Mouse (Mus musculus) cerebellum, postnatal 4 days (tissue): ENCODE data around the gene Tab1.

Source experiments
- DNase-seq, 2 experiments: peaks; one replicate each; pipeline ENCODE4 v3.0.0; 2022; ENCODE audit warnings: low spot score in 2 of 2, mixed read lengths in 1 of 2

Tab1 gene

DNA sequence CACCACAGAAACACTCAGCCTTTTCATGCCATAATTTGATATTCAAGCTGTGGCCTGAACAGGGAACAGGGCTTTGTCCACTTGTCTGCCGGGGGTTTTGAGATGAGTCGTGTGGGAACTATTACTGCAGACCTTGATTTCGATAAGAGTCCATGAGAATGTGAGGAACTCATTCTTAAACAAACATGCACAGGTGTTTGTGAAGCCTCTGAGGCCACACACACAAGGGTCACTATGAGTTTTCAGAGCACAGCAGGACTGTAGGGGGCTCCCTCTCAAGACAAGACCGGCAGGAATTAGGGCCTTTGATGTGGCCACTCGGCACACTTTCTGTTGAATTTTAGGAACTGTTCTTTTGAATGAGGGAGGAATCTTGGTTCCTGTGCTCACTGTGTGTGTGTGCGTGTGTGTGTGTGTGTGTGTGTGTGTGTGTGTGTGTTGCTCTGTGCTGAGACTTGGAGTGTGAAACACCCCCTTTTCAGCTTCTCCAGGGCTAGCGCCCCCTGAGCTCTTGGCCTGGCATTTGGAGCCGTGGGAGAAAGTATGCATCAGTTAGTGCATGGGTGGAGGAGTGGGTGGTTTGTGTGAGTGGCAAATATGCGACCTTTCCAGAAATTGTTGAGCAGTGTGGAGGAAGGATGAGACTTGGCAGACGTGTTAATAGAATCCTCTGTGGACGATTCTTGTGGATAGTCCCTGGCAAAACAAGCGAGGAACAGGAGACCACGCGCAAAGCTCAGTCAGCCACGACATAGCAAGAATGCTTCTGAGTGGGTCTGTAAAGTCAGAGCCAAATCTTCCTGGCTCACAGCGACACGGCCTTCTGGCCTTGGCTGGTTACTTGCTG is 5.2 kb downstream of the Tab1 start:
- no peak for DNase-seq

DNA sequence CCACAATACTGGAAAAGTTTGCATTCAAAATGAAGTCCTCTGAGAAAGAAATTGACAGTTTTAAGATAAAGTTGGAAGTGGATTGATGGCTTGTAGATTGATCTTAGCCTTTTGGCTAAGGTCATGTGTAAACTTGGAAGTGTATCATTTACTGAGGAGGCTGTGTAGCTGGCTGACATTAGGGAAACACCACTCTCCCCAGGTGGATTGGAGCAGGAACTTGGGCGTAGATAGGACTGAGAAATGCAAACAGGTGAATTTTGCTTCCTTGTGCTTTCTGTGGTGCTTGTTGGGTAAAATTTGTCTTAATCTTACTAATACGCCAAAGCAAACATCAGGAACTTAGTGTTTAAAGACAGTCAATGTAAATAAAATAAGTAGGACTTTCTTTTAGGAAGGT is 7.4 kb downstream of the Tab1 start:
- DNase-seq = no peak

DNA sequence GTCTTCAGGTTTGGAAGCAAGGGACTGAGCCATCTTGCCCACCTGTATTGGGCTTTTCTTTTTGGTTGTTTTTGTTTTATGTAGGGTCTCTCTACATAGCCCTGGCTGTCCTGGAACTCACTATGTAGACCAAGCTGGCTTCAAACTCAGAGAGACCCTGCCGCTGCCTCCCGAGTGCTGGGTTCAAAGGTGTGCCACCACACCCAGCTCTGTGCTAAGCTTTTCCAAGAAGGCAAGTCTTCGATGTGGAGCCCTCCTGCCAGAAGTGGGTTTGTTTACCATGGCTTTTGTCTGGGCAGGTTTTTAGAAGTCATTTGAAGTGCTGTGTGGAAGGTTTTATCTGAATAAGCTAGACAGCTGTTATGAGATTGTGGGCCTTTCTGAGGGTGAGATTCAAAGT is 8.0 kb downstream of the Tab1 start:
- DNase-seq = no peak

DNA sequence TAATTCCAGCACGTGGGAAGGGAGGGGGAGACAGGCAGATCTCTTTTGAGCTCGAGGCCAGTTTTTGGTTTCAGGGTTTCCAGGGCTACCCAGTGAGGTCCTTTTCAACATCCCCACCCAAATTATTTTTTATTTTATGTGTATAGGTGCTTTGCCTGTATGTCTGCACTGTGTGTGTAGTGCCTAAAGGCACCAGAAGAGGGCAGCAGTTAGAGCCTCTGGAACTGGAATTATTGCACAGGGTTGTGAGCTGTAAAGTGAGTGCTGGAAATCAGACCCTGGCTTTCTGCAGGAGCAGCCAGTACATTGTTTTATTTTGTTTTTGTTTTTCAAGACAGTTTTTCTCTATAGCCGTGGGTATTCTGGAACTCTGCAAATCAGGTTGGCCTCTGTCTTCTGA is 9.2 kb downstream of the Tab1 start:
- DNase-seq = no peak

DNA sequence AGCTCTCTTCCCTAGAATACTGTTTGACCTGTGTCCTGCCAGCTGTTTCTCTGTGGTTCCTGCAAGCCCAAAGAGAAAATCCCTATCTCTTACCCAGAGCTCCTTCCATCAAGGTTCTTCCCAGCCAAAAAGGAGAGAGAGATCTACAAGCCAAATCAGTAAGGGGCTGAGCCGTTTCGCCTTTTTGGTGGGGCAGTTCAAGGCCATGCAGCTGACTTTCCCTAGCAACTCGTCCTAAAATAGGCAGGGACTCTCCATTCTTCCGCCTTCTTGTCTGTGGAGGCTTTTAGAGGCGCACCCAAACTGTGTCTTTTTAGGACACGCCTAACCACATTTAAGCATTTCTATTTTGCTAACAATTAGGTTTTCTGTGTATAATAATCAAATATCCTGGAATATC is 10.8 kb downstream of the Tab1 start:
- no peak for DNase-seq

DNA sequence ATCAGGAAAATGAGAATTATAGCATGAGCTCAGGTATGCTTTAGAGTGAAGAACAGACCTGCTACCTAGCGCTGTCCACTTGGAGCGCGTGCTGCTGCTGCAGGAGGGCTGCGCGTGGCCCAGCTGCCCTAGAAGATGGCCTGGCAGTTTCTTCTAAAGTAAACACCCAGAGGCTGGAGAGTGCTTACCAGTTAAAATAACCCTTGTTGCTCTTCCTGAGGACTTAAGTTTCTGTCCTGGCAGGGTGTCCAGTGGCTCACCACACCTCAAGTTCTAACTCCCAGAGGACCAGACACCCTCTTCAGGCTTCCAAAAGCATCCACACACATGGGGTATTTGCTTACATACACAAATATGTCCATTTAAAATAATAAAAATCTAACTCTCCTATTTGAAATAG is 12.5 kb downstream of the Tab1 start:
- no peak for DNase-seq

DNA sequence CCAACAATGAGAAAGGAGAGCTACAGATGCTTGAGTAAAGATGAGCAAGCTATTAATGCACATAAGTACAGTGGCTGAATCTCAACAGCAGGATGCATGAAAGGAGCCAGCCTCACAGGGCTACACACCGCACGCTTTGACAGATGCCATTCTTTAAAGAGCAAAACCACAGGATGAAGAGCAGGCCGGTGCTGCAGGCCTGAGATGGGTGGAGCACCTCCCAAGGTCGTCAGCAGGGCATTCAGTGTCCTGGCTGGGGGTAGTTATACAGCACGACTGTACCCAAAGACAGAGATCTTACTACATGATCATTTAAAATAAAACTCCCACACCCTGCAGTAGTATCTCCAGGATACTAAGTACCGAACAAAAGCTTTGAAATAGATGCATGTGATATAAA is 13.2 kb downstream of the Tab1 start:
- no peak for DNase-seq

DNA sequence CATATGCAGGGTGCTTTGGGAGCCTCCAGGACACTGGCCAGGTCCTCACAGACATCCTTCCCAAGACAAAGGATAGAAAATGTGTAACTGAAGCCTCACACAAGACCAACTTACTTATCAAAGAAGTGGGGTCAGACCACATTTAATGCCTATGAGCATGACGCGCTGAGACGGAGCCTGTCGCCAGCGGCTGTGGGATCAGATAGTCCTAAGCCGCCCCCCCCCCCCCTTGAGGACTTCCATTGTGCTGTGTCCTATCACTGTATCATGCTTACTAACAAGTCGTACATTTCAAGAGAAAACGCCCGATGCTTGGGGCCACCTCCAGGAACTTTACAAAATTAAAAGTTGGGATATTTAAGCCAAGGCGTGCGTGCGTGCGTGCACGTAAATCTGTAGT is 14.2 kb downstream of the Tab1 start:
- DNase-seq = no peak

DNA sequence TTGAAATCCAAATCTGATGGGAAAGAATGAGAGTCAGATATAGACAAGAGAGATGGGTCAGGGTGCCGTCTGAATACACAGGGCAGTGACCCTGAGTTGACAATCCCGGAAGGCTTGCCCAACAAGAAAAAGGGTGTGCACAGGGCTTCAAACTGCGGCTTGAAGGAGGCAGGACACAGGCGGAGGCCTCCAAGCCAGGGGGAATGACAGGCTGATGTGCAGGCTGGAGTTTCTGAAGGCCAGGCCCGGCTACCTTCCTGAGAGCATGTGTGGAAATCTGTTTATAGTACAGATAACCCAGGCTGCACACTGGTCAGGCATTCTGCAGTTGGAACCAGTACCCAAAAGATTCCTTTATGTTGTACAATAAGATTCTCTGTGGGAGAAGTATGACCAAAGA is 14.6 kb downstream of the Tab1 start:
- no peak for DNase-seq

DNA sequence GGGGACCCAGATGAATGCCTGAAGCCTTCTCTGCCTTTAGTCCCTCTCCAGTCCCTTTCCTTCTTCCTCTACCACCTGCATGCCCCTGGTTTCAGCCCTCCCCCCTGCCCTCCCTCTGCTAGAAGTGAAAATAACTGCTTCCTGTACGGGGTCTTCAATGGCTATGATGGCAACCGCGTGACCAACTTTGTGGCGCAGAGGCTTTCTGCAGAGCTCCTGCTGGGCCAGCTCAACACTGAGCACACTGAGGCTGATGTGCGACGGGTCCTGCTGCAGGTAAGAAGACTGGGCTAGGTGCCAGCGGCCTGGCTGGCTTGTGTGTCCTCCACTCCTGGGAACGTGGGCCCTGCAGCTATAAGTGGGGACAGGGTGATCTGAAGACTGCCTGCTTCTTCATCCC is 15.6 kb downstream of the Tab1 start:
- DNase-seq = no peak

DNA sequence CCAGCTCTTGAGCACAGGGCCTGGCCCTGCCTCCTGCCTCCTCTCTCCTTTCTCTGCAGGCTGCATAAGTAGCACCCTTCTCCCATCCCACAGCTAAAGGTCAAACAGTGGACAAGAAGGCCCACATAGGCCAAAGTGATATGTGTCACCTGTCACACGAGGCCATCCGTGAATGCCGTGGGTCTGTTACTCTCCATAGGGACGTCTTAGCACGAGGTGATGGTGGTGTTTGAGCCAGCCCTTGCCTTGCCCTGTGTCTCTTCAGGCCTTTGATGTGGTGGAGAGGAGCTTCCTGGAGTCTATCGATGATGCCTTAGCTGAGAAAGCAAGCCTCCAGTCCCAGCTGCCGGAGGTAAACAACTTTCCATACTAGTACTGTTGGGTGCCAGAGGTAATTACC is 16.6 kb downstream of the Tab1 start:
- no peak for DNase-seq

DNA sequence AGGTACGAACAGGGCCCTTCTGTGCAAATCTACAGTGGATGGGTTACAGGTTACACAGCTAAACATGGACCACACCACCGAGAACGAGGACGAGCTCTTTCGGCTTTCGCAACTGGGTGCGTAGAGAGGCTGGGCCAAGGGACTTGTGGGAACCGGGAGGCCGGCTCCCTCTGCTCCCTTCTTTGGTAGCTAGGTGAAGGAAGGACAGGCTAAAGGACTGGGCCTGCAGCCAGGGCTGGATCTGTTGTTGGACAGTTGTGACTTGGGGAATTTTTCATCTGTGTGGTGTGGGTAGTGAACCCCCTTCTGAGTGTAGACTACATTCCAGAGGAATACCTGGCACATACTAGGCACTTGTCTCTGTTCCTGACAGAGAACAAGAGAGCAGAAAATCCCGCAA is 19.7 kb downstream of the Tab1 start:
- no peak for DNase-seq

DNA sequence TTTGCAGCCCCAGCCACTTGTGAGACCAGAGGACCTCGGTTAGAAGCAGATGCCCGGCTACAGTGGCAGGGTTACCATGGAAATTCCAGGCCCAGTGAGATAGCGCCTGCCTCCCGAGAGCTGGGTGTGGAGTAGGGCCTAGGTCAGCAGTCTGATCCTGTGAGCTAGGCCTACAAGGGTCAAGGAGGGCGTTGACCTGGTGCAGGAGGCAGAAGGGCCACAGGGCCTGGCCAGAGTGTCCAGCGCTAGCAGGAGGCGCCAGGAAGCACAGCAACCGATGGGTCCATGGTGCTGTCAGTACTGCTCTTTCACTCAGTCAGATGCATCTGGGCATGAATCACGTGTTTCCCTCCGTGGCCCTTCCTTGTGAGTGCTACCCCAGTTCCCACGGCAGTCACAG is 20.8 kb downstream of the Tab1 start:
- no peak for DNase-seq

DNA sequence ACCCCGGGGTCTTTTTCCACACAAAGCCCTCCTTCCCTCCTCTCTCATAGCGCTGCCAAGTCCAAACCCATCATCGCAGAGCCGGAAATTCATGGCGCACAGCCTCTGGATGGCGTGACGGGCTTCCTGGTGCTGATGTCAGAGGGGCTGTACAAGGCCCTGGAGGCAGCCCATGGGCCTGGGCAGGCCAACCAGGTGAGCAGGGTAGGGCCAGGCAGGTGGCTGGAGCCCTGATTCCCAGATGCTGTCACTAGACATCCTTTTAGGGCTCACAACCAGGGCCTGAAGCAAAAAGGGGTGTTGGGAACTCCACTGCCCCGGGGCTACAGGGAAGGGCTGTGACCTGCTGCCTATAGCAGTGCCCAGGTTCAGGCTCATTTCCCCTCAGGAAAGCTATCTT is 22.8 kb downstream of the Tab1 start:
- DNase-seq = no peak

DNA sequence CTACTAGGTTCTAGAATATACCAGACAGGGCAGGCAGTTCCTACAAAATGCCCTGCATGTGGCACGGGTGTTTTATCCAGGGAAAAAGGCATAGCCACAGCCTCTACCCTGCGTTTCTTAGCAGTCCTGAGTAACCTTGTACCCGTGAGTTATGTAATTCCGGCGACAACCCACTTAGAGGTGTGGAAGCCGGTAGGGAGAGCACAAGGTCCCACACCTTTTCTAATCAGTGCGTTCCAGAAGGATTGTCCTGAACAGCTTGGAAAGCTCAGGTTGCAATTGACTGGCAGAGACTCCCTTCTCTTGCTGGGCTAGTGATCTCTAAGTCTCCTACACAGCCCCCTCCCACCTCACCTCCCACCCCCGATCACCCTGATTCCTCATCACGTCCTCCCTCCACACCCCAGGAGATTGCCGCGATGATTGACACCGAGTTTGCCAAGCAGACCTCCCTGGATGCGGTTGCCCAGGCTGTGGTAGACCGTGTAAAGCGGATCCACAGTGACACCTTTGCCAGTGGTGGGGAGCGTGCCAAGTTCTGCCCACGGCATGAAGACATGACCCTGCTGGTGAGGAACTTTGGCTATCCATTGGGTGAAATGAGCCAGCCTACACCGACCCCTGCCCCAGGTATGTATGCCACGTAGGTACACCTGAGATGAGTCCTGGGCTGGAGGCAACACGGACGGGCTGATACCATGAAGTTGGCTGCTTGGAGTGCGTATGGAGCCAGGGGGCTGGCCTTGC is 24.4 kb downstream of the Tab1 start:
- DNase-seq = no peak

DNA sequence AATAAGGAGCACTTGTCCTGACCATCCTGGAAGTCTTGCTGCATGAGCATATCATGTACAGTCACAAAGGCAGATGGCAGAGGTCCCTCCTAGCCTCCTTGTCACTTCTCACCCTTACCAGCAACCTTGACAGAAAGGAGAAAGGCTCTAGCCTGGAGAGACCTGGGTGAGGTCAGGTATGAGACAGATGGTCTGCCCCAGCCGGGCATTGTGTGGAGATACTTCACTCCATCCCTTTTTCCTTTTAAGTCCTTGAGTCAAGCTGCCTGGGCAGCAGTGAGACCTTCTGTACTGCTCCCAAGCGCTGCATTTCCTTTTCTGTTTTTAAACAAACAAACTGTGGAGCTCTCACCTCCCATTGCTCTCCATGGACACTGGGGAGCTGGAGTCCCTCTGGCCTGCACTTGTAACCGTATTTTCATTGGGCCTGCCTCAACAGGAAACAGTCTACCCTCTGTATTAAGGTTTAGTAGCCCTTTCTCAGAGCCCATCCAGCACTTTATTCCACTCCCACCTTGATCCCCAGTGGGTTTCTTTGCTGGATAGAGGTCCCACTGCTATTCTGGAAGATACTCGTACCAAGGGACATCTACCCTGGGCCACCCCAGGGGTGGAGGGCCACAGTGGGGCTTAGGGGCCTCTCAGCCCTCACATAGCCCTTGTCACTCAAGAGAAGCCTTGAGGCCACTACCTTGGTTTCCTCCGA is 25.2 kb downstream of the Tab1 start:
- no peak for DNase-seq

DNA sequence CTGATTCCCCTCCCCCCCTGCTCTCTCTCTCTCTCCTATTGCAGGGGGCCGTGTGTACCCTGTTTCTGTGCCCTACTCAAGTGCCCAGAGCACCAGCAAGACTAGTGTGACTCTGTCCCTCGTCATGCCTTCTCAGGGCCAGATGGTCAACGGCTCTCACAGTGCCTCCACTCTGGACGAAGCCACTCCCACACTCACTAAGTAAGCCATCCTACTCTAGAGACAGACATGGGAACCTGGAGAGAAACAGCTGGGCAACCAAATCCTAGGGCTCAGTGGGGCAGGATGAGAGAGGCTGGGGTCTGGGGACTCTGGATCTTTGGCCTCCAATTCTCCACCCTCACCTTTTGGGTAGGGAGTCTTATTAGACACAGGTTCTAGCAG is 25.8 kb downstream of the Tab1 start:
- DNase-seq = no peak

DNA sequence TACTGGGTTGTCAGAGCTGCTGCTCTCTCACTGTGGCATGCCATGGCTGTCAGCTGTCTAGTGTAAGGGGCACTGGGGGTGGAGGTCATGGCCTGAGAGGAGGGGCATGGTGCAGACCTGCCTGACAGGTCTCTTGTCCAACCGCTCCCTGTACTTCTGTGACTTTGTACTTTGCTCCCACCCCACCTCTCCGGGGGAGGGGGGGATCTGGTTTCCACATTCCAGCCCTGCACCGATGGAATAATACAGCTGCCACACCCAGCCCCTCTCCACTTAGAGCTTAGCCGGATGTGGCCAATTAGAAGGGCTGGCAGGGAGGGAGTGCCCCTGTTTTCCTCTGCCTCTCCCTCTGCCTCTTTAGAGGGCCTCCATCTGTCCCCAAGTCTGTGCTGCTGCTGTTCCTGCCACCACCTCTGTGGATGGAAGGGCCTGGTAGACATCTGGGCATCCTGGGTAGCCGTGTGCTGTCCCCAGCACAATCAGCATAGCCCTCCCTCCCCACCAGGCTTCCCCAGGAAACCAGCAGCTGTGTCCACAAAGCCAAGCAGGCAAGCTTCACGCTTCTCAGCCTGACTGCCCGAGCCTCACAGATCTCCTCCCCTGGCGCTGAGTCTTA is 26.5 kb downstream of the Tab1 start:
- DNase-seq = no peak

DNA sequence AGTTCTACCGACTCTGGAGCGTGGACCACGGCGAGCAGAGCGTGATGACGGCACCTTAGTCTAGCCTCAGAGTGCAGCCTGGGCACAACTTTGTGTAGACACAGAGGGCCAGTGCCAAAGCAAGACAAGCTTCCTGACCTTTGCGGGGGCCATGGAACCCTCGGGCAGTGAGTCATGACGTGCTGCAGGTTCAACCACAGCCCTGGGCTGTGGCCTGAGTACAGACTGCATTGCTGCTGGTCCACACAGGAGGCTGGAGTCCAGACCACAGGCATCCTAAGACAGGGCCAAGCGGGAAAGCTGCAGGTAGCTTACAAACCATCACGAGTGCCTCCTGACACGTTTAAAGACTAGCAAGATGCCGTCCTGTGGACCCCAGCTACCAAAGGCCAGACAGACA is 27.3 kb downstream of the Tab1 start:
- DNase-seq = no peak

DNA sequence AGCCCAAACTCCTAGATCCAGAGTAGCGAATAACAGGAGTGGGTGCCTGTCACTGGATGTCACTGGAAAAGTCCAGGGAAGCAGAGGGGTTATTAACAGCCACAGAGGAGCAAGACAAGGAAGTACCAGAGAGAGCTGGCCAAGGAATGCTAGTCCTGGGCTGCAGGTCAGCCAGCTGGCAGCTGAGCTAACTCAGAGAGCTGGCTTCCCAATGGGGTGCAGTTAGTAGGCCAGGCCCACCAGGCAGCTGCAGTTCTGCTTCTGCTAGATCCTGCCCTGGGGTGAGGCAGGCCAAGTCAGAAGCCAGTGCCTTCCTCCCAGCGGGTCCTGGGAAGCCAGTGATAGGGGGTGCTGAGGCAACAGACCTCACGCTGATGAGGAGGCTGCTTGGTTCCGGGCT is 27.8 kb downstream of the Tab1 start:
- DNase-seq = peak in 1 of 2 experiments; percentile 24

DNA sequence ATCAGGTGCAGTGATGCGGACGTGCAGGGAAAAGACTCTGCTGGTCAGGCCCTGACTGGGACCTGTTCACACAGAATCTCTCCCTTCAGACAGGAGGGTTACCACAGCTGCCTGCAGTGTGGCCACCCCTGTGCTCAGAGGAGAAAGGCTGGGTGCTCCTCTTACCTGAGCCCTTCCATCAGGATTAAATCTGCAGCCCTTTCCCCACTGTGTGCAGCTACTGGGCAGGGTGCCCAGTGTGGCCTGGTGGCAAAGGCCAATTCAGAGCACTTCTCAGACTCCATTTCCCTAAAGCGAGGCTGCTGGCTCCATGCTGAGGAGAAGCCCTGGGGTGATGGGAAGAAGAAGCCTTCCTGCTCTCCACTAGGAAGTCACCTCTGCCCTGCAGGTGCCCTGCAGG is 28.3 kb downstream of the Tab1 start:
- DNase-seq = no peak

DNA sequence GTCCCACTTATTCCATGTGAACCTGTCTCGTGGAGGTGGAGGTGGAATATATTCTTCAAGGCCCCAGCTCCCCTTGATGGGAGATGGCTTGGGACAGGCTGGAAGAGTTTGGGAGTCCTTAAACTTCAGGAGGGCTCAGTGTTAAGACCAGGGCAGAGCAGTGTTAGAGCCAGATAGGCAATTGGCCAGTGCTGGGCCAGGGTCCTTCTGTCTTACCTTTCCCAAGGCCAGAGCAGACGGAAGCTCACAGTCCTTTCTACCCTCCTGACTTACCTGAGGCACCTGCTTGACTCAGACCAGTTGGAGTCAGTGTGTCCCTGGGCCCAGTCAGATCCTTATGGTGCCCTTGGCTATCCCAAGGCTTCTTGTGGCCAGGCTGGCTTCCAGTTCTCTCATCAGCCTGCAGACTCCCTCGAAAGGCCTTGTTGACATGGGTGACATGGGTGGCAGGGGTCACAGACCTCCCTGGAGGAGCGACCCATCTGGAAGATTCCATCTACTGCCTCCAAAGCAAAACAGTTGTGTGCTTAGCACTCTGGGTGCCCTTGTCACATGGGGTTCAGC is 29.6 kb downstream of the Tab1 start:
- DNase-seq = no peak
